Mouse (Mus musculus): ENCODE data around the gene Yju2. TPM values are rescaled to one million over a fixed set of nuclear protein-coding genes. Genes with fewer than 3 reads are reported as not detected.

Yju2 gene
- polyA plus RNA-seq, 1 experiment, result 17.3 TPM

DNA sequence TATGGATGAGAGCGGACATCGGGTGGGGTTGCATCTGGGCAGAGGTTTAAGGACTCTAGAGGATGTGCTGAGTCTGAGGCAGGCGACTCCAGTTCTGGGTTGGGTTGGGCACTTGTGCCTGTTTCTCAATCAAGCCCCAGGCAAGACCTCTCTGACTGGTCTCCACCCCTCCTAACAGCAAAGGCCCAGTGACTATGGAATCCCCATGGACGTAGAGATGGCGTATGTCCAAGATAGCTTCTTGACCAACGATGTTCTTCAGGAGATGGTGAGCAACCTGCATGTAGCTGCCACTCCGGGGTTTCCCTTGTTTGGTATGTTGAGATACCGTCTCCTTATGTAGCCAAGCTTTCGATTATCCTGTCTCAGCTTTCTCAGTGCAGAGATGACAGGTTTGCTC lies 56.4 kb downstream of the Yju2 start:
- WGBS, result 99% methylated on average over 9 of the region's 9 CpGs

DNA sequence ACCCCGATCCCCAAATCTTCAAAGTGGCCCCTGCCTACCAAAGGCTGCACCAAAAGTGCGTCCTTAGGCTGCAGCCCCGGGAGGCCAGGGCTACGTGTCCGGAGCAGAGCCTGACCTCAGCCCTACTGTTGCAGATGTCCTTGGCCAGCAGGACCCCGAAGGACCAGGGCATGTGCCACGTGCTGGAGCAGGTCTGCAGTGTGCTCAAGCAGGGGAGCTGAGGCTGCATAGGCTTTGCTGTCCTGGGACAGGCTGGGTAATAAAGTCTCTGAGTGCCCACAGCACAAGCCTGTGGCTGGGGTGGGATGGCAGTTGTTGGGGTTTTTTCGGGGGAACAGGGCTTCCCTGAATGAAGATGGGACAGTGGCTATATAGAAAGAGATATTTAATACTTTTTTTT lies 57.5 kb downstream of the Yju2 start:
- WGBS, result 96% methylated on average over 8 of the region's 8 CpGs
- H3K4me1 ChIP-seq (replicated peaks; ENCODE audit: control insufficient read depth, insufficient read depth, low read length), result peaks cover 29% of the 10 kb centered on the region
- H3K36me3 ChIP-seq (ENCODE audit: control insufficient read depth, insufficient read depth, low read length), result peaks cover 29% of the 10 kb centered on the region

More for the DNA sequence above, 56.4 kb downstream of the Yju2 start:
- DNase-seq, result no peak
- TF ChIP-seq POLR2A (IDR thresholded peaks at IDR 0.05; ENCODE audit: control insufficient read depth, extremely low read depth, insufficient read depth, low read length, poor library complexity) (no peak), CTCF (IDR thresholded peaks at IDR 0.05; ENCODE audit: borderline replicate concordance, control insufficient read depth, extremely low read depth, insufficient read depth, low read length, poor library complexity) (no peak)
- Histone ChIP-seq H3K27ac (ENCODE audit: control insufficient read depth, insufficient read depth, low read length) (no peak overlapping the region), H3K4me1 (replicated peaks; ENCODE audit: control insufficient read depth, insufficient read depth, low read length) (peaks cover 21% of the 10 kb centered on the region), H3K27me3 (ENCODE audit: control insufficient read depth, insufficient read depth, low read length) (no peaks in the 10 kb centered on the region), H3K36me3 (ENCODE audit: control insufficient read depth, insufficient read depth, low read length) (peaks cover 29% of the 10 kb centered on the region), H3K4me3 (ENCODE audit: control insufficient read depth, insufficient read depth, low read length) (no peak overlapping the region)

DNA sequence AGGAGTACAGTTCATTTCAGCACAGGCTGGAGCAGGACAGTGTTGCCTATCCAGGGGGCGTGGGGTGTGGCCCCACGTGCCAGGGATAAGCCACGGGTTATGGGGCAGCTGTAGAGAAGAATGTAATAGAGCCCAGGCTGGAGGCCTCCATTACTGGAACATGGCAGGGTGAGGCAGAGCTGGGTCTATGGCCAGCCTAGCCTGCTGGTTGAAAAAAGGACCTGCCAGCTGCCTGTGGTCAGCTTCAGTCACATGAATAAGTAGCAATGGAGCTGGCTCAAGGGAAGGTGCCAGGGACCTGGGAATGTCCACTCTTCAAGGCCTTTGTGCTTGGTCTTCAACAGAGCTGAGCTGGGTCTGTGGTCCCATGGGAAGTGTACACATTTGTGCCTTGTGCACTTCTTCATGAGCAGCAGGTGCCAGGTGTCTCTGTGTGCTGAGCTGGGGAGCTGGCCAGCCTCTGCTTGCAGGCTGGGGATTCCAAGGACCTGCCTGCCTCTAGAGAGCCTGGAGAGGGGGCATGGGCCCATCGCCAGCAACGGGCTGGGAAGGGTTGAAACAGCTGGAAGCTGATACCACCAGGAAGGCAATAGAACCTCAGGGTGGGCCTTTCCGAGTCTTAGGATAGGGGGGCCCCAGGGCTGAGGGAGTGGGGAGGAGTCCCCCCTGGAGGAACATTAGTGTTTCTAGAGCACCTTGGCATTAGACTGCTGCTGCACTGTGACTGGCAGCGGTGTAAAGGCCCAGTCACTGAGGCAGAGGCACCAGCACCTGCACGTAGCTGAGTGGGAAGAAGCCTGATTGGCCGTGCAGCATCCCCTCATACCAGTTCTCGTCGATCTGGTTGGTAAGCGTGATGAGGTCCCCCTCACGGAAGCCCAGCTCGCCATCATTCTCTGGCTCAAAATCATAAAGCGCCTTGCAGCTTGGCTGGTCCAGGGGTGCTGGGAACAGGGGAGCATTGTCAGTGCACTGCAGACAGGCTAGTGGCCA lies 58.2 kb downstream of the Yju2 start:
- H3K36me3 ChIP-seq (ENCODE audit: control insufficient read depth, insufficient read depth, low read length), result peaks cover 29% of the 10 kb centered on the region
- TF ChIP-seq CTCF (IDR thresholded peaks at IDR 0.05; ENCODE audit: borderline replicate concordance, control insufficient read depth, extremely low read depth, insufficient read depth, low read length, poor library complexity), result no peak
- no peak for TF ChIP-seq POLR2A (IDR thresholded peaks at IDR 0.05; ENCODE audit: control insufficient read depth, extremely low read depth, insufficient read depth, low read length, poor library complexity)
- no peak overlapping the region for H3K4me3 ChIP-seq (ENCODE audit: control insufficient read depth, insufficient read depth, low read length)
- no peak for DNase-seq
- H3K27ac ChIP-seq (ENCODE audit: control insufficient read depth, insufficient read depth, low read length), result no peak overlapping the region
- H3K4me1 ChIP-seq (replicated peaks; ENCODE audit: control insufficient read depth, insufficient read depth, low read length), result peaks cover 36% of the 10 kb centered on the region
- WGBS, result 94% methylated on average over 15 of the region's 15 CpGs
- no peaks in the 10 kb centered on the region for H3K27me3 ChIP-seq (ENCODE audit: control insufficient read depth, insufficient read depth, low read length)

More for the DNA sequence above, 57.5 kb downstream of the Yju2 start:
- no peak for DNase-seq
- H3K4me3 ChIP-seq (ENCODE audit: control insufficient read depth, insufficient read depth, low read length), result no peak overlapping the region
- no peak for TF ChIP-seq CTCF (IDR thresholded peaks at IDR 0.05; ENCODE audit: borderline replicate concordance, control insufficient read depth, extremely low read depth, insufficient read depth, low read length, poor library complexity)
- no peak overlapping the region for H3K27ac ChIP-seq (ENCODE audit: control insufficient read depth, insufficient read depth, low read length)
- H3K27me3 ChIP-seq (ENCODE audit: control insufficient read depth, insufficient read depth, low read length), result no peaks in the 10 kb centered on the region

DNA sequence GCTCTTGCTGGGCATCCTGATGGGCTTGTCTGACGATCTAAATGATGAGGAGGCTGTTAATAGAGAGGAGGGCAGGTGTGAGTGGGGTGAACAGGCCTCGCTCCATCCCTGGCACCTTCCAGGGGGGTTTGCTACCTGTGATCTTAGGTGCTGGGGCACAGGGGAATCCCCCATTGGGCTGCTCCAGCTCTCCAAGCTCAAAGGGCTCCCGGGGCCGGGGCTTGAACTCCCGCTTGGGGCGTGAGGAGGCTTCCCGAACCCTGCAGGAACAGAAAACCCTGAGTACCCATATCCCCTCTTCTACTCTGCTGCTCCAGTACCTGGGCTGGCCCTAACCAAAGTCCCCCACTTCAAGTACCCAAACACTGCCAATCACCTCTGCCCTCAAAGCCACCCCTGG lies 58.9 kb downstream of the Yju2 start:
- H3K27me3 ChIP-seq (ENCODE audit: control insufficient read depth, insufficient read depth, low read length), result no peaks in the 10 kb centered on the region
- peaks cover 29% of the 10 kb centered on the region for H3K36me3 ChIP-seq (ENCODE audit: control insufficient read depth, insufficient read depth, low read length)
- no peak overlapping the region for H3K4me3 ChIP-seq (ENCODE audit: control insufficient read depth, insufficient read depth, low read length)
- 95% methylated on average over 7 of the region's 7 CpGs for WGBS
- H3K4me1 ChIP-seq (replicated peaks; ENCODE audit: control insufficient read depth, insufficient read depth, low read length), result peaks cover 43% of the 10 kb centered on the region
- DNase-seq, result no peak
- H3K27ac ChIP-seq (ENCODE audit: control insufficient read depth, insufficient read depth, low read length), result no peak overlapping the region
- no peak for TF ChIP-seq CTCF (IDR thresholded peaks at IDR 0.05; ENCODE audit: borderline replicate concordance, control insufficient read depth, extremely low read depth, insufficient read depth, low read length, poor library complexity)
- no peak for TF ChIP-seq POLR2A (IDR thresholded peaks at IDR 0.05; ENCODE audit: control insufficient read depth, extremely low read depth, insufficient read depth, low read length, poor library complexity)

Other genes starting within 250 kb of the Yju2 start
- 6.5 and 8.9 TPM in 2 replicates for gene Pot1b, start 246.5 kb upstream of the Yju2 start, polyA plus RNA-seq (2012; rRNA removed)
- 1.2 and 1.3 TPM in 2 replicates for gene Adgre4, start 209.1 kb upstream of the Yju2 start, polyA plus RNA-seq (2012; rRNA removed)
- gene Zfp119a, start 80.2 kb upstream of the Yju2 start, polyA plus RNA-seq (2012; rRNA removed), result 0.27 and 0.36 TPM in 2 replicates
- gene Zfp959, start 67.0 kb upstream of the Yju2 start, polyA plus RNA-seq (2012; rRNA removed), result 1.6 and 1.9 TPM in 2 replicates
- 0.17 and 0.23 TPM in 2 replicates for gene Zfp119b, start 9.6 kb upstream of the Yju2 start, polyA plus RNA-seq (2012; rRNA removed)
- 24.5 and 25.9 TPM in 2 replicates for gene Ebi3, start 6.5 kb upstream of the Yju2 start, polyA plus RNA-seq (2012; rRNA removed)
- gene Shd, start 11.4 kb downstream of the Yju2 start, polyA plus RNA-seq (2012; rRNA removed), result 0.59 and 1.9 TPM in 2 replicates
- gene Fsd1, start 27.4 kb downstream of the Yju2 start, polyA plus RNA-seq (2012; rRNA removed), result 0.26 and 0.62 TPM in 2 replicates
- 16.4 and 22.2 TPM in 2 replicates for gene Stap2, start 46.5 kb downstream of the Yju2 start, polyA plus RNA-seq (2012; rRNA removed)
- gene Mpnd, start 46.6 kb downstream of the Yju2 start, polyA plus RNA-seq (2012; rRNA removed), result 180 and 188 TPM in 2 replicates
- 216 and 248 TPM in 2 replicates for gene Sh3gl1, start 77.5 kb downstream of the Yju2 start, polyA plus RNA-seq (2012; rRNA removed)
- 16.9 and 21.4 TPM in 2 replicates for gene Chaf1a, start 81.3 kb downstream of the Yju2 start, polyA plus RNA-seq (2012; rRNA removed)
- 76.7 and 93.1 TPM in 2 replicates for gene Ubxn6, start 115.9 kb downstream of the Yju2 start, polyA plus RNA-seq (2012; rRNA removed)
- 80.6 and 83.3 TPM in 2 replicates for gene Hdgfl2, start 120.5 kb downstream of the Yju2 start, polyA plus RNA-seq (2012; rRNA removed)
- gene Plin4, start 150.7 kb downstream of the Yju2 start, polyA plus RNA-seq (2012; rRNA removed), result 16.7 and 29.0 TPM in 2 replicates
- gene Plin5, start 158.5 kb downstream of the Yju2 start, polyA plus RNA-seq (2012; rRNA removed), result 6.2 and 11.7 TPM in 2 replicates
- 23.5 and 27.0 TPM in 2 replicates for gene Lrg1, start 162.9 kb downstream of the Yju2 start, polyA plus RNA-seq (2012; rRNA removed)
- gene Sema6b, start 181.2 kb downstream of the Yju2 start, polyA plus RNA-seq (2012; rRNA removed), result 3.8 and 4.9 TPM in 2 replicates
- 21.6 and 26.8 TPM in 2 replicates for gene Tnfaip8l1, start 203.4 kb downstream of the Yju2 start, polyA plus RNA-seq (2012; rRNA removed)
- 57.4 and 62.3 TPM in 2 replicates for gene Mydgf, start 224.8 kb downstream of the Yju2 start, polyA plus RNA-seq (2012; rRNA removed)